In genomic region chr5:122318976-122319375, GRCm38 (mm10) we compare ENCODE assay signal across 8 mouse cellular contexts. TPM values are rescaled to one million over a fixed set of nuclear protein-coding genes. Genes with fewer than 3 reads are reported as not detected.
DNase-seq lines count a peak whose midpoint lies in the region; ATAC-seq and TF ChIP-seq lines count a peak whose summit lies in the region.
"Not testable (repeated sequence)": the region's sequence is repeated elsewhere in the genome, so short reads cannot be mapped to it uniquely, and the experiment has no call there.

No protein-coding gene starts in this region.

- peaks cover 57% of the 10 kb centered on the region for H3K36me3 ChIP-seq in embryonic facial prominence, embryonic 13.5 days
- H3K36me3 ChIP-seq in heart, embryonic 12.5 days: peaks cover 46% of the 10 kb centered on the region
- H3K36me3 ChIP-seq in heart, embryonic 16.5 days (ENCODE audit: control insufficient read depth, insufficient read depth): peaks cover 13% of the 10 kb centered on the region
- H3K36me3 ChIP-seq in lung, embryonic 16.5 days (ENCODE audit: control insufficient read depth, insufficient read depth, low read length): peaks cover 15% of the 10 kb centered on the region
- H3K36me3 ChIP-seq in stomach, embryonic 16.5 days (ENCODE audit: control insufficient read depth, insufficient read depth, low read length): not testable (repeated sequence)

- H3K9me3 ChIP-seq in embryonic facial prominence, embryonic 13.5 days; heart, embryonic 12.5 days (replicated peaks); heart, embryonic 16.5 days (replicated peaks; ENCODE audit: control insufficient read depth, low read length); lung, embryonic 16.5 days (ENCODE audit: control insufficient read depth, low read length); stomach, embryonic 16.5 days (replicated peaks; ENCODE audit: control insufficient read depth, low read length): not testable (repeated sequence)

- DNase-seq in ES-CJ7 (ENCODE audit: low read depth, low spot score): peak; percentile 60
- not testable (repeated sequence) for DNase-seq in gastrocnemius, adult 2 months; layer of hippocampus, adult 2 months (ENCODE audit: low spot score in 2 of 2)

- intact Hi-C loops in gastrocnemius, adult 2 months (cut with DNase I): not testable (repeated sequence)

- peaks cover 10% of the 10 kb centered on the region for H3K4me1 ChIP-seq in embryonic facial prominence, embryonic 13.5 days
- H3K4me1 ChIP-seq in heart, embryonic 12.5 days (replicated peaks): peaks cover 57% of the 10 kb centered on the region
- peaks cover 64% of the 10 kb centered on the region for H3K4me1 ChIP-seq in heart, embryonic 16.5 days (ENCODE audit: control insufficient read depth, insufficient read depth, low read length)
- peaks cover 20% of the 10 kb centered on the region for H3K4me1 ChIP-seq in lung, embryonic 16.5 days (replicated peaks; ENCODE audit: control insufficient read depth, insufficient read depth, low read length)
- peaks cover 15% of the 10 kb centered on the region; the same call in 1 of the 2 replicates for H3K4me1 ChIP-seq in stomach, embryonic 16.5 days (ENCODE audit: control insufficient read depth, insufficient read depth, low read length)

- peak overlapping the region; percentile 7; the same call in 1 of the 2 replicates for H3K27ac ChIP-seq in embryonic facial prominence, embryonic 13.5 days
- peak overlapping the region; percentile 97 for H3K27ac ChIP-seq in gastrocnemius, adult 2 months
- H3K27ac ChIP-seq in heart, embryonic 12.5 days (ENCODE audit: poor library complexity, severe bottlenecking): peak overlapping the region; percentile 92
- peak overlapping the region; percentile 99 for H3K27ac ChIP-seq in heart, embryonic 16.5 days (ENCODE audit: low read length)
- H3K27ac ChIP-seq in layer of hippocampus, adult 2 months: peak overlapping the region; percentile 78
- H3K27ac ChIP-seq in lung, embryonic 16.5 days (ENCODE audit: low read length): peak overlapping the region; percentile 76
- peak overlapping the region; percentile 76; the same call in 1 of the 2 replicates for H3K27ac ChIP-seq in stomach, embryonic 16.5 days (ENCODE audit: low read length)

- not testable (repeated sequence) for H3K4me2 ChIP-seq in embryonic facial prominence, embryonic 13.5 days; heart, embryonic 12.5 days; lung, embryonic 16.5 days (ENCODE audit: low read depth, low read length); stomach, embryonic 16.5 days (ENCODE audit: low read depth, low read length)
- H3K4me2 ChIP-seq in heart, embryonic 16.5 days (ENCODE audit: low read depth, low read length): peak overlapping the region; percentile 50; the same call in 1 of the 2 replicates

- ATAC-seq in embryonic facial prominence, embryonic 13.5 days (ENCODE audit: insufficient number of reproducible peaks, insufficient read depth, low FRiP score, low TSS enrichment, low read depth); heart, embryonic 12.5 days (ENCODE audit: insufficient number of reproducible peaks, low FRiP score); heart, embryonic 16.5 days (replicated peaks; ENCODE audit: extremely low read depth, insufficient read depth, low FRiP score); lung, embryonic 16.5 days (ENCODE audit: low read depth); stomach, embryonic 16.5 days (ENCODE audit: insufficient read depth, low FRiP score): not testable (repeated sequence)

- TF ChIP-seq CTCF in gastrocnemius, adult 2 months (IDR thresholded peaks at IDR 0.05); layer of hippocampus, adult 2 months (conservative IDR thresholded peaks at IDR 0.05): not testable (repeated sequence)

- 0 out of 2 replicates have a peak overlapping the region, but pooled peaks have one; percentile 21 for H3K9ac ChIP-seq in embryonic facial prominence, embryonic 13.5 days
- not testable (repeated sequence) for H3K9ac ChIP-seq in heart, embryonic 12.5 days; lung, embryonic 16.5 days (ENCODE audit: low read length); stomach, embryonic 16.5 days (ENCODE audit: low read length)
- peak overlapping the region; percentile 74 for H3K9ac ChIP-seq in heart, embryonic 16.5 days (ENCODE audit: low read length)

- H3K4me3 ChIP-seq in embryonic facial prominence, embryonic 13.5 days; gastrocnemius, adult 2 months; heart, embryonic 12.5 days; heart, embryonic 16.5 days (ENCODE audit: low read length); layer of hippocampus, adult 2 months; lung, embryonic 16.5 days (ENCODE audit: low read length); stomach, embryonic 16.5 days (replicated peaks; ENCODE audit: low read length): not testable (repeated sequence)

- H3K27me3 ChIP-seq in embryonic facial prominence, embryonic 13.5 days; heart, embryonic 12.5 days (replicated peaks); heart, embryonic 16.5 days (ENCODE audit: control insufficient read depth, insufficient read depth, low read length); lung, embryonic 16.5 days (ENCODE audit: control insufficient read depth, insufficient read depth, low read depth, low read length); stomach, embryonic 16.5 days (ENCODE audit: control insufficient read depth, insufficient read depth, low read length): not testable (repeated sequence)

- WGBS in embryonic facial prominence, embryonic 13.5 days: 64% methylated on average over 3 of the region's 3 CpGs
- WGBS in heart, embryonic 12.5 days: 81% methylated on average over 3 of the region's 3 CpGs
- WGBS in heart, embryonic 16.5 days: 62% methylated on average over 3 of the region's 3 CpGs
- 63% methylated on average over 3 of the region's 3 CpGs for WGBS in lung, embryonic 16.5 days
- WGBS in stomach, embryonic 16.5 days: 70% methylated on average over 3 of the region's 3 CpGs

RNA-seq across cellular contexts. Expression of gene Pptc7, which starts 34.8 kb away (rescaled TPM):
- 9.2 TPM in 2 replicates for polyA plus RNA-seq in embryonic facial prominence, embryonic 13.5 days (2015; fragmentation: Nextera tagmentation; extraction: Ambion mirVana)
- total RNA-seq in gastrocnemius, adult 2 months (2021): 100 to 1,000 TPM; 103 to 115 TPM
- 13.4 and 14.3 TPM in 2 replicates for polyA plus RNA-seq in heart, embryonic 12.5 days (2016; fragmentation: Nextera tagmentation; extraction: Ambion mirVana)
- polyA plus RNA-seq in heart, embryonic 16.5 days (2015; fragmentation: Nextera tagmentation; extraction: Ambion mirVana): 15.0 and 15.5 TPM in 2 replicates
- total RNA-seq in layer of hippocampus, adult 2 months (2021): 10 to 100 TPM; 39.8 to 41.1 TPM
- 8.6 and 8.9 TPM in 2 replicates for polyA plus RNA-seq in lung, embryonic 16.5 days (2015; fragmentation: Nextera tagmentation; extraction: Ambion mirVana)
- polyA plus RNA-seq in stomach, embryonic 16.5 days (2015; fragmentation: Nextera tagmentation; extraction: Ambion mirVana): 8.0 and 8.3 TPM in 2 replicates

RNA-seq across cellular contexts. Expression of gene Rad9b, which starts 35.1 kb away (rescaled TPM):
- 17.1 and 21.4 TPM in 2 replicates for polyA plus RNA-seq in embryonic facial prominence, embryonic 13.5 days (2015; fragmentation: Nextera tagmentation; extraction: Ambion mirVana)
- total RNA-seq in gastrocnemius, adult 2 months (2021): under 1 TPM; 0.38 to 0.45 TPM
- polyA plus RNA-seq in heart, embryonic 12.5 days (2016; fragmentation: Nextera tagmentation; extraction: Ambion mirVana): 7.8 and 9.1 TPM in 2 replicates
- polyA plus RNA-seq in heart, embryonic 16.5 days (2015; fragmentation: Nextera tagmentation; extraction: Ambion mirVana): 8.1 and 11.0 TPM in 2 replicates
- total RNA-seq in layer of hippocampus, adult 2 months (2021): 1 to 10 TPM; 5.1 to 5.9 TPM
- 10.2 and 11.4 TPM in 2 replicates for polyA plus RNA-seq in lung, embryonic 16.5 days (2015; fragmentation: Nextera tagmentation; extraction: Ambion mirVana)
- polyA plus RNA-seq in stomach, embryonic 16.5 days (2015; fragmentation: Nextera tagmentation; extraction: Ambion mirVana): 10.7 and 10.8 TPM in 2 replicates

RNA-seq across cellular contexts. Expression of gene Vps29, which starts 35.2 kb away (rescaled TPM):
- 191 and 192 TPM in 2 replicates for polyA plus RNA-seq in embryonic facial prominence, embryonic 13.5 days (2015; fragmentation: Nextera tagmentation; extraction: Ambion mirVana)
- 10 to 100 TPM; 35.0 to 46.0 TPM for total RNA-seq in gastrocnemius, adult 2 months (2021)
- 219 and 232 TPM in 2 replicates for polyA plus RNA-seq in heart, embryonic 12.5 days (2016; fragmentation: Nextera tagmentation; extraction: Ambion mirVana)
- 198 and 200 TPM in 2 replicates for polyA plus RNA-seq in heart, embryonic 16.5 days (2015; fragmentation: Nextera tagmentation; extraction: Ambion mirVana)
- total RNA-seq in layer of hippocampus, adult 2 months (2021): 100 to 1,000 TPM; 173 to 186 TPM
- polyA plus RNA-seq in lung, embryonic 16.5 days (2015; fragmentation: Nextera tagmentation; extraction: Ambion mirVana): 210 and 225 TPM in 2 replicates
- 203 and 220 TPM in 2 replicates for polyA plus RNA-seq in stomach, embryonic 16.5 days (2015; fragmentation: Nextera tagmentation; extraction: Ambion mirVana)

RNA-seq across cellular contexts. Expression of gene Gpn3, which starts 52.7 kb away (rescaled TPM):
- 77.6 and 85.1 TPM in 2 replicates for polyA plus RNA-seq in embryonic facial prominence, embryonic 13.5 days (2015; fragmentation: Nextera tagmentation; extraction: Ambion mirVana)
- total RNA-seq in gastrocnemius, adult 2 months (2021): 10 to 100 TPM; 22.1 to 28.5 TPM
- 58.7 and 59.1 TPM in 2 replicates for polyA plus RNA-seq in heart, embryonic 12.5 days (2016; fragmentation: Nextera tagmentation; extraction: Ambion mirVana)
- 51.3 and 68.6 TPM in 2 replicates for polyA plus RNA-seq in heart, embryonic 16.5 days (2015; fragmentation: Nextera tagmentation; extraction: Ambion mirVana)
- total RNA-seq in layer of hippocampus, adult 2 months (2021): 10 to 100 TPM; 30.0 to 32.3 TPM
- polyA plus RNA-seq in lung, embryonic 16.5 days (2015; fragmentation: Nextera tagmentation; extraction: Ambion mirVana): 76.2 and 76.8 TPM in 2 replicates
- polyA plus RNA-seq in stomach, embryonic 16.5 days (2015; fragmentation: Nextera tagmentation; extraction: Ambion mirVana): 57.0 and 57.9 TPM in 2 replicates

RNA-seq across cellular contexts. Expression of gene Fam216a, which starts 53.2 kb away (rescaled TPM):
- polyA plus RNA-seq in embryonic facial prominence, embryonic 13.5 days (2015; fragmentation: Nextera tagmentation; extraction: Ambion mirVana): 85.9 and 86.9 TPM in 2 replicates
- total RNA-seq in gastrocnemius, adult 2 months (2021): 1 to 10 TPM; 4.9 to 5.5 TPM
- polyA plus RNA-seq in heart, embryonic 12.5 days (2016; fragmentation: Nextera tagmentation; extraction: Ambion mirVana): 59.3 and 64.2 TPM in 2 replicates
- 50.7 and 51.7 TPM in 2 replicates for polyA plus RNA-seq in heart, embryonic 16.5 days (2015; fragmentation: Nextera tagmentation; extraction: Ambion mirVana)
- 10 to 100 TPM; 74.2 to 78.0 TPM for total RNA-seq in layer of hippocampus, adult 2 months (2021)
- polyA plus RNA-seq in lung, embryonic 16.5 days (2015; fragmentation: Nextera tagmentation; extraction: Ambion mirVana): 65.2 and 66.5 TPM in 2 replicates
- 35.4 and 35.8 TPM in 2 replicates for polyA plus RNA-seq in stomach, embryonic 16.5 days (2015; fragmentation: Nextera tagmentation; extraction: Ambion mirVana)

Comparison
In these comparisons a context has a peak if more than half of its experiments do, and no peak if none do; other contexts are left out.
1. H3K27ac ChIP-seq: peak in every context shown above with its lines; median percentile 99 in heart, embryonic 16.5 days; 97 in gastrocnemius, adult 2 months; 92 in heart, embryonic 12.5 days; 78 in layer of hippocampus, adult 2 months; 76 in lung, embryonic 16.5 days; 76 in stomach, embryonic 16.5 days; 7 in embryonic facial prominence, embryonic 13.5 days.